Mouse (Mus musculus) retina, adult 2 months (tissue): ENCODE results near the gene Lef1.

ENCODE experiments used
- DNase-seq: peaks from one replicate; pipeline ENCODE4 v3.0.0-alpha.2; 2012; ENCODE audit warnings: low read depth, low spot score

Gene Lef1

GRCm38 (mm10) chr3:131139345-131140090, 29.2 kb downstream of the Lef1 start:
- no peak for DNase-seq

GRCm38 (mm10) chr3:131140091-131140462, 29.8 kb downstream of the Lef1 start:
- no peak for DNase-seq

- no peak for DNase-seq
Observed at GRCm38 (mm10) chr3:131141546-131141945, 31.3 kb downstream of the Lef1 start.

GRCm38 (mm10) chr3:131144250-131144649, 34.0 kb downstream of the Lef1 start:
- no peak for DNase-seq

GRCm38 (mm10) chr3:131152921-131153320, 42.6 kb downstream of the Lef1 start:
- DNase-seq, result no peak

GRCm38 (mm10) chr3:131153896-131154295, 43.6 kb downstream of the Lef1 start:
- DNase-seq, result no peak

GRCm38 (mm10) chr3:131154576-131154975, 44.3 kb downstream of the Lef1 start:
- DNase-seq, result no peak

- DNase-seq, result no peak
Observed at GRCm38 (mm10) chr3:131155066-131155465, 44.8 kb downstream of the Lef1 start.

GRCm38 (mm10) chr3:131155657-131156056, 45.4 kb downstream of the Lef1 start:
- no peak for DNase-seq

GRCm38 (mm10) chr3:131156377-131156776, 46.1 kb downstream of the Lef1 start:
- DNase-seq, result no peak

- DNase-seq, result no peak
Observed at GRCm38 (mm10) chr3:131157471-131157870, 47.2 kb downstream of the Lef1 start.

GRCm38 (mm10) chr3:131159204-131159760, 49.0 kb downstream of the Lef1 start:
- no peak for DNase-seq

GRCm38 (mm10) chr3:131159881-131160615, 49.8 kb downstream of the Lef1 start:
- no peak for DNase-seq

- no peak for DNase-seq
Observed at GRCm38 (mm10) chr3:131160921-131161320, 50.6 kb downstream of the Lef1 start.

GRCm38 (mm10) chr3:131167731-131168130, 57.5 kb downstream of the Lef1 start:
- no peak for DNase-seq

- no peak for DNase-seq
Observed at GRCm38 (mm10) chr3:131169161-131169560, 58.9 kb downstream of the Lef1 start.

GRCm38 (mm10) chr3:131170099-131170643, 59.9 kb downstream of the Lef1 start:
- DNase-seq, result no peak

GRCm38 (mm10) chr3:131171292-131171960, 61.2 kb downstream of the Lef1 start:
- no peak for DNase-seq

GRCm38 (mm10) chr3:131172293-131172692, 62.0 kb downstream of the Lef1 start:
- no peak for DNase-seq

- DNase-seq, result no peak
Observed at GRCm38 (mm10) chr3:131181006-131181405, 70.7 kb downstream of the Lef1 start.

- no peak for DNase-seq
Observed at GRCm38 (mm10) chr3:131182158-131182557, 71.9 kb downstream of the Lef1 start.

GRCm38 (mm10) chr3:131186193-131186592, 75.9 kb downstream of the Lef1 start:
- no peak for DNase-seq
